Mouse (Mus musculus) layer of hippocampus, adult 2 months (tissue): Measurements from ENCODE around the gene Limk2. TPM values are rescaled to one million over a fixed set of nuclear protein-coding genes. Genes with fewer than 3 reads are reported as not detected.
A peak's percentile ranks its signal among the peaks of the same experiment; 100 is the strongest.

Experiments
- DNase-seq, 2 experiments: peaks; one replicate each; pipeline ENCODE4 v3.0.0; 2022; ENCODE audit warnings: low spot score in 2 of 2
- H3K27ac ChIP-seq: fragments of 200-600 bp; 2 replicates; pipeline ENCODE4 v1.8.1; 2022
- H3K4me3 ChIP-seq: fragments of 200-600 bp; 2 replicates; pipeline ENCODE4 v1.8.1; 2022; ENCODE audit warnings: mild to moderate bottlenecking
- CTCF ChIP-seq: fragments of 200-600 bp; conservative IDR thresholded peaks from 2 replicates; pipeline ENCODE4 v1.8.1; 2022; ENCODE audit warnings: antibody characterized with exemption, mild to moderate bottlenecking, moderate library complexity
- total RNA-seq, 2 experiments: library from RNA; stranded (reverse); gene quantifications; 2 replicates each; pipeline ENCODE4 v1.2.3; 2021

The Limk2 gene
- total RNA-seq, 2 experiments from 2014 or later = 97.6 to 117 TPM

- no peak for TF ChIP-seq CTCF
- no peak overlapping the region for H3K4me3 ChIP-seq
- no peak overlapping the region; the same call in 1 of the 2 replicates for H3K27ac ChIP-seq
- DNase-seq = no peak
These were observed 6.0 kb downstream of the Limk2 start for GRCm38 (mm10) chr11:3403024-3403423.

GRCm38 (mm10) chr11:3398318-3398717, 10.7 kb downstream of the Limk2 start:
- Histone ChIP-seq H3K4me3 (no peak overlapping the region), H3K27ac (peak overlapping the region; percentile 21; the same call in 1 of the 2 replicates)
- no peak for DNase-seq
- no peak for TF ChIP-seq CTCF

- no peak for TF ChIP-seq CTCF
- H3K4me3 ChIP-seq = no peak overlapping the region
- DNase-seq = peak; percentile 39 to 46
- peak overlapping the region; percentile 89 for H3K27ac ChIP-seq
These were observed 12.4 kb downstream of the Limk2 start for GRCm38 (mm10) chr11:3396562-3396961.

- Histone ChIP-seq H3K4me3 (no peak overlapping the region), H3K27ac (peak overlapping the region; percentile 89)
- no peak for TF ChIP-seq CTCF
- DNase-seq = no peak
These were observed 12.9 kb downstream of the Limk2 start for GRCm38 (mm10) chr11:3396091-3396490.

- H3K27ac ChIP-seq = peak overlapping the region; percentile 89
- no peak for TF ChIP-seq CTCF
- DNase-seq = no peak
- H3K4me3 ChIP-seq = no peak overlapping the region
These were observed 14.5 kb downstream of the Limk2 start for GRCm38 (mm10) chr11:3394520-3394919.

DNA sequence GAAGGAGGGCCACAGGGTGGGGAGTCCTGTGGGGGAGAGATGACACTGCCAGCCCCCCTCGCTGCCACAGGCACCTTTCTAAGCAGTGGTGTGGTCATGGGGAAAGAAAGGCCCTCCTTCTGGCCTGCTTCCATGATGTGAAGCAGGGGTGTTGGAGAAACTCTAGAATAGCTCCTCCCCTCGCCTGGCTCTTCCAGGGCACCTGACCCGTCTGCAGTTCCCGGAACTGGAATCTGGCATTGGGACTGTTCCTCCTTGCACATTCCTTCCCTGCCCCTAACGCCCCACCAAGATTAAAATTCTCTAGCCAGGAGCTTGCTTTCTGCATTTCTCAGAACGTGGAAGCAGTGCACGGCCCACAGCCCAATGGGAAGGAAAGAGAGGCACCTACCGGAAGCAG, 16.5 kb downstream of the Limk2 start:
- Histone ChIP-seq H3K4me3 (no peak overlapping the region), H3K27ac (peak overlapping the region; percentile 53)
- no peak for TF ChIP-seq CTCF
- DNase-seq = no peak

DNA sequence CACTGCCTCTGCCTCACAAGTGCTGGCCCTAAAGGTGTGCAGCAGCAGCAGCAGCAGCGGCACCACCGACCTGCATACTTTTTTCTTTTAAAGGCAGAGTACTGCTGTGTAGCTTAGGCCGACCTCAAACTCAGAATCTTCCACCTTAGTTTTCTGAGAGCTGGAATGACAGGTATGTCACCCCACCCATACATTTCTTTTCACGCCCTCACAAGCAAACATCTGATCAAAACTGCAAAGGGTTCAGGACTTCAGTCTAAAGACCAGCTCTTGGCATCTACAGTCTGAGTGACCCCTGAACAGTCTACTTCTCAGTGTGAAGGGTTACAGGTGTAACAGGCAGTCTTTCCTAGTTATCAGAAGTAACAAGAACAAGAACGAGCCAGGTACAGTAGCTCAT, 18.2 kb downstream of the Limk2 start:
- TF ChIP-seq CTCF = no peak
- DNase-seq = no peak
- no peak overlapping the region for H3K4me3 ChIP-seq
- H3K27ac ChIP-seq = no peak overlapping the region

DNA sequence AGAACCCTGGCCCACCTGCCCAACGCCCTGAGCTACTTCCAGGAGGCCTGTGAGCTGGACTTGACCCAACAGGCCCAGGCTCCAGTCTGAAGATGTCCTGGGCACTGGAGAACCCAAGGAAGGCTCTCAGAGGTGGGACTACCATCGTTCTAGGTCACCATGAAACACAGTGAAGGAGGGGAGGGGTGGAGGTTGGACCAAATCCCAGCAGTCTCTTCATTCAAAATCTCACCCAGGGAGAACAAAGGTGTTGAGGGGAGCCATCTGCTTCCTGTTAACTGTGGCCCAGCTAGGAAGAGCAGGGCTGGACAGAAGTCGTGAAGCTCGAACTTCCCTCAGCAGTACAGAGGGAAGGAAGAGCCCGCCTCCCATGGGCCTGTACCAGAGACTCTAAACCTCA, 19.0 kb downstream of the Limk2 start:
- DNase-seq = no peak
- peak overlapping the region; percentile 32; the same call in 1 of the 2 replicates for H3K27ac ChIP-seq
- no peak overlapping the region for H3K4me3 ChIP-seq
- TF ChIP-seq CTCF = no peak

- peak overlapping the region; percentile 36; the same call in 1 of the 2 replicates for H3K27ac ChIP-seq
- no peak overlapping the region for H3K4me3 ChIP-seq
- DNase-seq = no peak
- no peak for TF ChIP-seq CTCF
These were observed 21.4 kb downstream of the Limk2 start for GRCm38 (mm10) chr11:3387482-3388196.

DNA sequence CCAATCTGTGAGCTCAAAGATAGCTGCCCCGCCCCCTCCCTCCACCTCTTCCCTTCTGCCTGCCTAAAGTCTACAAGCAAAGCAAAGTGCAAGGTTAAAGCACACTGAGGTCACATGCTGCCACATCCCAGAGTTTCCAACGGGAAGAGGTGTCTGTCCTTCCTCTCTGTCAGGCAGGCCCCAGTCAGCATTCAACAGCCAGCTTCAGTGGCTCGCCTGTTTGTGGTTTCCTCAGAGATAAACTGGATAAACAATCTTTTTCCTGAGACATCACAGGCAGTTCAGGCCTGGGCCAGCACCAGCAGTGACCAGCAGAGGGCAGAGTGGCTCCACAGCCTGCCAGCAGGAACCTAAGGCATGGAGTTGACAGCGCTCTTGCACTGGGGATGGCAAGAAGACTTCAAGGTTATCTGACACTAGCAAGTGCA, 22.0 kb downstream of the Limk2 start:
- H3K27ac ChIP-seq = peak overlapping the region; percentile 36; the same call in 1 of the 2 replicates

DNA sequence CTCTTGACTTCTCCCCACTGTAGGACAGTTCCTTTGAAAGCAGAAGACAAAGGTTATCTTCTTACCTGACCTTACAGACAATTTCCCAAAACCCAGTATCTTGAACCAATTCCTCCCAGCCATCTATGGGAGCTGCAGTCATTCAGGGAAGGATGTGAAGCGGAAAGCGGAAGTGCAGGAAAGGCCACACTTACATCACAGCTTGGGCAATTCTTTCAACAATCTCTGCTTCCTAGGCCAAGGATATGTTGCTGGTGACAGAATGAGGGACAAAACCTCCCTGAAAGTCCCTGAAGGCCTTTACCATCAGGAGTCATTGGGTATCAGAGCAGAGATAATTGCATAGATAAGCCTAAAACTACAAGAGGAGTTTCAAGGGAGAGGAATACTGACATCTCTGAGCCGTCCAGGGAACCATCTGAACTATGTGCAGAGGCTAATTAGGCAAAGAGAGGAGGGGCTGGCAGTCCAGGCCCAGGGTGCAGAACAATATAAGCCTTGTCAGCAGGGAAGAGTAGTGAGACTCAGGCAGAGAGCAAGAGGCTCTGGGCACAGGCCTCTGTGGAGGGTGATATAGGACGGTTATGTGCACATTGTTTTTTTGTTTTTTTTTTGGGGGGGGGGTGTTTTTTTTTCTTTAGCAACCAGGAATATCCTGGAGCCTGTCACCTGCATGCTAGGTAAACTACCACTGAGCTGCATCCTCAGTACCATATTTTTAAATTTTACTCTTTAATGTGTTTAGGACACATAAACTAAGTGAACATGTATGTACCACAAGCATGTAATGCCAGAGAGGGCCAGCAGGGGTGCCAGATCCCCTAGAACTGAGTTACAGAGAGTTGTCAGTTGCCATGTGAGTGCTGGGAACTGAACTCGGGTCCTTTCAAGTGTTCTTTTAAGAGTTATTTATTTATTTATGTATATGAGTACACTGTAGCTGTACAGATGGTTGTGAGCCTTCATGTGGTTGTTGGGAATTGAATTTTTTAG, 26.1 kb downstream of the Limk2 start:
- Histone ChIP-seq H3K4me3 (no peak overlapping the region), H3K27ac (peak overlapping the region; percentile 72)
- no peak for DNase-seq
- peak; percentile 55 for TF ChIP-seq CTCF

More for the DNA sequence above, 22.0 kb downstream of the Limk2 start:
- TF ChIP-seq CTCF = peak; percentile 99
- peak; percentile 85 to 94 for DNase-seq
- no peak overlapping the region for H3K4me3 ChIP-seq

DNA sequence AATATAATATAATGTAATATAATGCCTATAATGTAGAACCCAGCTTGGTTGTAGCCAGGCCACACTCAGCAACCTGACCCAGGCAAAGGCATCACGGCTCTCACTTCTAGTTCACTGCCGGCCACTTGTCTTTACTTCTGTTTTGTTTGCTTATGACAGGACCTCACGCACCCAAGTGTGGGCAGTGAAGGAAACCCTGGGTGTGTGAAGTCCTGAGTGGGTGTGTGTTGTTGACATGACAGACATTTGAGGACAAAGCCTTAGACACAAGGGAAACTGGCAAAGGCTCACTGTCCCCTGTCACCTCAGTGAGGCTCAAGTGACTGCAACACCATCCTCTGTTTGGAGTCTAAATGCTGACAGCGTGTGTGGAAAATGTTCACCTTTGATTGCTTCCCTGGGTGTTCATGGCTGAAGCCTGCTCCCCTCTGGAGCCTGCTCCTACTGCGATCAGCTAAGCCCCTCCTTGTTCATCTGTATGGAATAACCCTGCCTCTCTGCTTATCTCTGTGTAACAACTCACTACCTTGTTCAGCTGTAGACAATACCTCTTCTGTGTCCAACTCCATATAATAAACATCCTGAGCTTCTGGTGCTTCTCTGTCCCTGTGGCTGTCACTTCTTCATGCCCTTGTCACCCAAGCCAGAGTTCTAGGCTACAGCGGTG, 27.7 kb downstream of the Limk2 start:
- no peak for DNase-seq
- no peak for TF ChIP-seq CTCF
- Histone ChIP-seq H3K27ac (no peak overlapping the region), H3K4me3 (no peak overlapping the region)
